Mouse (Mus musculus): ENCODE results near the gene Lmna. TPM values are rescaled to one million over a fixed set of nuclear protein-coding genes. Genes with fewer than 3 reads are reported as not detected.
A peak's percentile ranks its signal among the peaks of the same experiment; 100 is the strongest.

Gene Lmna
- polyA plus RNA-seq, 1 experiment from 2014 or later: 109 TPM

DNA sequence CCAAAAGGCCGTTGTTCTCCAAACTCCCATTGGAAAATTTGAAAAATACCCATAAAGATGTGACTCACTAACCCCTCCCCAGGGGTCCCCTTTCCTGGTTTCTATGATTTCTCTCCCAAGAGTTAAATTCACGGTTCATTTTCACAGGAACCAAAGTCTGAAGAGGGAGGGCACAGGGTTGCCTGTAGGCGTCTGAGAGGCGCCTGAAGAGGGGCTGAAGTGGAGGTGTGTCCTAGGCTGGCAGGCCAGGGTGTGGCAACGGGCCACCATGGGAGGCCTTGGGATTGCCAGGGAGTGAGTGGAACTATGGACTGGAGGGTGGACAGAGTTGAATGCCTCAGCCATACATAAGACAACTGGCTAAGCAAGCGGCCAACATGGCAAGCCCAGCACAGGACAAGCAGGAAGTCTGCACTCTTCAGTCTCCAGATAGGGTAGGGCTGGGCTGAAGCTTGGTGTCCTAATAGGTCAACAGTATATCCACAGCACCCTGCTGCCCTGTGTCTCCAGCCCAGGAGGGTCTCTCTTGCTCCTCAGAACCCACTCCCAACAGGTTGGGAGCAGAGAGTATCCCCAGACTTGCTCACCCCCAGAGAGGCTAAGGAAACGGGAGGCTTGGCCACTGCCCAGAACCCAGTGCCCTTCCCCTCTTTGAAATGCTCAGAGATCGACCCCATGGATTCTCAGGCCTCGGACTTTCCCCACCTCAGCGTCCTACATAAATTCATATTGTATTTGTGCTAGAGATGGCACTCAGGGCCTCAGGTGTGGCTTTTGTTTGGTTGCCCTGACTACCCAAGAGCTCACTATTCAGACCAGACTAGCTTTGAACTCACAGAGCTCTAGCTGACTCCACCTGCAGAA lies 4.7 kb upstream of the Lmna start:
- H3K4me2 ChIP-seq (replicated peaks): no peak overlapping the region
- no peak for ATAC-seq (ENCODE audit: insufficient number of reproducible peaks, insufficient read depth, low FRiP score, low TSS enrichment)
- H3K4me1 ChIP-seq: peaks cover 35% of the 10 kb centered on the region
- H3K27ac ChIP-seq: no peak overlapping the region
- no peak overlapping the region for H3K4me3 ChIP-seq
- H3K36me3 ChIP-seq: no peaks in the 10 kb centered on the region
- 79% methylated on average over 10 of the region's 10 CpGs for WGBS
- H3K27me3 ChIP-seq: no peaks in the 10 kb centered on the region
- no peak overlapping the region for H3K9ac ChIP-seq
- no peaks in the 10 kb centered on the region for H3K9me3 ChIP-seq

DNA sequence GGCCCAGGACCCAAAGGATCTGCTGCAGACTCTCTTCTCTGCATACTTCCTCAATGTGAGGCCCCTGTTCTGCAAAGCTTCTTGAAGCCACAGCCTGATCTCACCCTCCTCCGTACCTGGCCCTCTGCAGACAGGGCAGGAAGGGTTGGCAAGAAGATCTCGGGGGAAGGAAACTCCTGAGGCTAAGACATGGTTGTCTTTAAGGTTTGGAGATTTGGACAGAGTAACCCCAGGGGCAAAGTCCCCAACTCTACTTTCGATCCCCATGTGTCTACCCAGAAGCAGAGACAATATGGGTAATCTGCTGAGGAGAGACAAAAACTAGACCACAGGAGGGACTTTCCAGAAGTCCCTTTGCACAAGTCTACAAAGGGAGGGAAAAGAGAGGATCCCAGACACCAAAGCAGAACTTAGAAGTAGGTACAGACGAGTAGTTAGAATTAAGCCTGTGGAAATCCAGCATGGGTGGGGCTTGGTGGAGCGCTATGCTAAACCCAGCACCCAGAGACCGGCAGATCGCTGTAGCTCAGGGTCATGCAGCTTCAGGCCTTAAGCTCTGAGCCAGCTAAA lies 3.9 kb upstream of the Lmna start:
- 75% methylated on average over 7 of the region's 7 CpGs for WGBS
- Histone ChIP-seq H3K27me3 (no peaks in the 10 kb centered on the region), H3K9me3 (no peaks in the 10 kb centered on the region), H3K27ac (peak overlapping the region; percentile 81), H3K4me1 (peaks cover 39% of the 10 kb centered on the region), H3K4me2 (replicated peaks) (no peak overlapping the region), H3K9ac (no peak overlapping the region), H3K4me3 (no peak overlapping the region), H3K36me3 (no peaks in the 10 kb centered on the region)
- ATAC-seq (ENCODE audit: insufficient number of reproducible peaks, insufficient read depth, low FRiP score, low TSS enrichment): no peak

DNA sequence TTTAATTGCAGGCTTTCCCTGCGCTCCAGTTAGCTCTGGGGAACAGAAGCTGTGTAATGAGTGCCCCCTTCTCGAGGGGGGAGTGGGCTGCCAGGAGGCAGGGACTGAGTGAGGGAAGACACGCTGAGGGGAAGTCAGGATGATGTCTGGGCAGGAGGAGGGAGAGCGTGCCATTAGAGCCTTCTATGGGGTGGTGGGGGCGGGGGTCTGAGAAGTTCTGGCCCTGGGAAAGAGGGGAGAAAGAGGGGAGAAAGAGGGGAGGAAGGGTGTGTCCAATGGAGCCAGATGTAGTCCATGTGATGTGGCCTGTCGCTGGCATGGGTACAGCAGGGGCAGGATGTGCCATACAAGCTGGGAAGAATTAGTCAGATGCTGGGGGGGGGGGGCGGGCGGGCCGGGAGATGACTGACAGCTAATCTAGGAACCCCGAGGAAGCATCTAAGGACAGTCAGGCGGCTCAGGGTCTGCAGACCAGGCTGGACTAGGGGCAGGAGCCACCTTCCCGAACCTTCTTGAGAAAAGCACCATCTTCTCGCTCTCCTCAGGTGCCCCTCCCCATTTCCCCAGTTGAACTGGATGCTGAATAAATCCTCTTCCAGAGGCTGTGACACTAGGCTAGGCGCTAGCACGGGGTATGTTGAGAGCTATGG lies 3.3 kb upstream of the Lmna start:
- peaks cover 39% of the 10 kb centered on the region for H3K4me1 ChIP-seq
- no peaks in the 10 kb centered on the region for H3K27me3 ChIP-seq
- H3K4me2 ChIP-seq (replicated peaks): peak overlapping the region; percentile 6; the same call in 1 of the 2 replicates
- H3K36me3 ChIP-seq: no peaks in the 10 kb centered on the region
- H3K27ac ChIP-seq: peak overlapping the region; percentile 81
- H3K9me3 ChIP-seq: no peaks in the 10 kb centered on the region
- 29% methylated on average over 13 of the region's 15 CpGs for WGBS
- H3K4me3 ChIP-seq: no peak overlapping the region
- no peak for ATAC-seq (ENCODE audit: insufficient number of reproducible peaks, insufficient read depth, low FRiP score, low TSS enrichment)
- H3K9ac ChIP-seq: no peak overlapping the region

DNA sequence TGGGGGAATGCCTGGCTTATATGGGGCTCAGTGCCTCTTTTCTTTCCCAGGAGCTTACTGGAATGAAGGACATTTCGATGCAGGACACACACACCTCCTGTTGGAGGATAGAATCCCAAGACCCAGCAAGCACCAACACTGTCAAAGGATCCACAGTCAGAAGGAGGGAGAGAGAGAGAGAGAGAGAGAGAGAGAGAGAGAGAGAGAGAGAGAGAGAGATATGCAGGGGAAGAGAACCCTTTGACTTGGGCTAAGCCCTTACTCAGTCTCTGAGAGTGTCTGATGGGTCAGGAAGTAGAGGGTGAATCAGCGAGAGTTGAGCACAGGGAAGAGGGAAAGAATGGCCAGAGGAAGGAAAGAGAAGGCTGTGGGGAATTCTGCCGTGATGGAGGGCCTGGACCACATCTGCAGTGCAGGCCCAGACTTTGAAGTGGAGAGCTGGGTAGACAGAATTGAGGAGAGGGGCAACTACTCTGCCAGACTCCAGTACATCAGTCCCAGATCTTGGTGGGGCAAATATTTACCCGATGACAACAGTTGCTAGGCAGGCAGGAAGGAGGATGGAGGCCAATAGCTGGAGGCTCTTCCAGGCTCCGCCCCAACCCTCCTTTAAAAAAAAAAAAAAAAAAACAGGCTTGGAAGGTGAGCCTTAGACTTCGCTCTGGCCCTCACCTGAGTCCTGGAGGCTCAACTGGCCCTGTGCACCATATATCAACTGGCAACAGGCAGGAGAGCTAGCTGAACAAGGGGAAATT lies 2.6 kb upstream of the Lmna start:
- Histone ChIP-seq H3K4me1 (peaks cover 39% of the 10 kb centered on the region), H3K9ac (no peak overlapping the region)

DNA sequence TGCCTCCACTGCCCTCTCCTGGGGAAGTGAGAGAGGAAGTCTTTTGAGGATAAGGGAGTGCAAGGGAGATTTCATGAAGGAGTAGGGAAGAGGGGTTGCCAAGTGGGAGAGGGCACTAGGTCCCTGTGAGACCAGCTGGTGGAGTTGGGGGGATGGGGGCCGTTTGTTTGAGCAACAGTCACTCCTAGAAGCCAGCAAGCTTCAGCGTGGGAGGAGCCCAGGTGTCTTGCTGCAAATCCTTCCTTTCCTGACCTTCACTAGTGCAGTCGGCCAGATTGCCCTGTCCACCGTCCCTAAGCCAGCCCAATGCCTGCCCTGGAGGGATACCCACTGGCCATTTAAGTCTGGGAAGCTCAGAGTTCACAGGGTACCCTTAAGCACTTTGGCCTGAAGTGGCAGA lies 1.8 kb upstream of the Lmna start:
- no peaks in the 10 kb centered on the region for H3K36me3 ChIP-seq
- H3K4me2 ChIP-seq (replicated peaks): no peak overlapping the region
- no peaks in the 10 kb centered on the region for H3K27me3 ChIP-seq
- 43% methylated on average over 4 of the region's 4 CpGs for WGBS
- H3K4me1 ChIP-seq: peaks cover 39% of the 10 kb centered on the region
- H3K27ac ChIP-seq: peak overlapping the region; percentile 81
- no peak overlapping the region for H3K4me3 ChIP-seq
- H3K9ac ChIP-seq: no peak overlapping the region
- no peak for ATAC-seq (ENCODE audit: insufficient number of reproducible peaks, insufficient read depth, low FRiP score, low TSS enrichment)
- H3K9me3 ChIP-seq: no peaks in the 10 kb centered on the region

More for the DNA sequence above, 2.6 kb upstream of the Lmna start:
- Histone ChIP-seq H3K9me3 (no peaks in the 10 kb centered on the region), H3K36me3 (no peaks in the 10 kb centered on the region), H3K27ac (peak overlapping the region; percentile 81), H3K27me3 (no peaks in the 10 kb centered on the region), H3K4me3 (no peak overlapping the region), H3K4me2 (replicated peaks) (peak overlapping the region; percentile 6; the same call in 1 of the 2 replicates)
- no peak for ATAC-seq (ENCODE audit: insufficient number of reproducible peaks, insufficient read depth, low FRiP score, low TSS enrichment)
- WGBS: 33% methylated on average over 6 of the region's 6 CpGs

DNA sequence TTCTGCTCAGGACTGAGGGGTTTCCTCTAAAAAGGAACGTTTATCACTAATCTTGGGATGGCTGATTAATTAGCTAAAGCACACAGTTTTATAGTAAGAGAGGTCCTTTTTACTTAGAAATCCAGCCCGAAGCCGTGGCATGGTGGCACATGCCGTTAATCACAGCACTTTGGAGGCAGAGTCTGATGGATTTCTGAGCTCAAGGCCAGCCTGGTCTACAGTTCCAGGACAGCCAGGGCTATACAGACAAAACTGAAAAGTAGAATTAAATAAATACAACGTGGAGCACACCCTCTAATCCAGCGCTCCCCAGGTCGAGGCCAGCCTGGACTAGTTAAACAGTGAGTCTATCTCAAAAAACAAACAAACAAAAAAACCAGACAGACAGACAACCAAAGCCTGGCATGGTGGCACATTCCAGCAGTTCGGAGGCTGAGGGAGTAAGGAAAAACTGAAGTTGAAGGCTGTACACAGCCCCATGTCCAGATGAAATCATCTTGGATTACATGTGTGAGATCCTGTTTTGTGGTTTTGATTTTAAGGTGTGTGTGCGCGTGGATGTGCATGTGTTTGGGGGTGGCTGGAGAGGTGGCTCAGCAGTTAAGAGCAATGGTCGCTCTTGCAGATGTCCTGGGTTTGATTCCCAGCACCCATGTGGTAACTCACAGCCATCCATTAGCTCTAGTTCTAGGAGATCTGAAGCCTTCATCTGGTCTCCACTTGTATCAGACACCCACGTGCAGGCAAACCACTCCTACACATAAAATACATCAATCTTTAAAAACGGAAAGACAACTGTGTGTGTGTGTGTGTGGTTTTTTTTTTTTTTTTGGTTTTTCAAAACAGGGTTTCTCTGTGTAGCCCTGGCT lies 899 bp upstream of the Lmna start:
- no peaks in the 10 kb centered on the region for H3K27me3 ChIP-seq
- H3K9ac ChIP-seq: 0 out of 2 replicates have a peak overlapping the region, but pooled peaks have one; percentile 41
- H3K27ac ChIP-seq: peak overlapping the region; percentile 93
- peak overlapping the region; percentile 51 for H3K4me2 ChIP-seq (replicated peaks)
- 54% methylated on average over 13 of the region's 13 CpGs for WGBS
- no peaks in the 10 kb centered on the region for H3K36me3 ChIP-seq
- H3K4me1 ChIP-seq: peaks cover 43% of the 10 kb centered on the region
- ATAC-seq (ENCODE audit: insufficient number of reproducible peaks, insufficient read depth, low FRiP score, low TSS enrichment): no peak
- no peaks in the 10 kb centered on the region for H3K9me3 ChIP-seq
- H3K4me3 ChIP-seq: peak overlapping the region; percentile 33; the same call in 1 of the 2 replicates

DNA sequence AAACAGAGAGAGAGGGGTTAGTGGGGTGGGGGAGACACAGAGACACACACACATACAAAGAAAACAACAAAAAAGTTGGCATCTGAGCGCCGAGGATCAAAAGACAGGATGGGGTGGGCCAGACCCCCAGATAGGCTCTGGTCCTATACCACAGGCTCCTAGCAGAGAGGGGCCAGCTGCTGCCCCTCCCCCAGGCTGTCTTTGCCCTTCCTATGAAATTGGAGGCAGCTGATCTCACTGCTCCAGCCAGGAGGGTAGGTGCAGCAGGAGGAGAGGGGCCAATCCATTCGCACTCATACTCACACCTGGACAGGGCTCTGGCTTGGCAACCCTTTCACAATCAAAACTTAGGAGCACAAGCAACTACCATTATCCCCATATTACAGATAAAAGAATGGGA lies 506 bp downstream of the Lmna start:
- H3K36me3 ChIP-seq: no peaks in the 10 kb centered on the region
- H3K27ac ChIP-seq: peak overlapping the region; percentile 93
- H3K4me2 ChIP-seq (replicated peaks): peak overlapping the region; percentile 51
- peaks cover 55% of the 10 kb centered on the region for H3K4me1 ChIP-seq
- H3K9me3 ChIP-seq: no peaks in the 10 kb centered on the region
- WGBS: 65% methylated on average over 3 of the region's 3 CpGs
- peak overlapping the region; percentile 41; the same call in 1 of the 2 replicates for H3K9ac ChIP-seq
- peak overlapping the region; percentile 33 for H3K4me3 ChIP-seq
- ATAC-seq (ENCODE audit: insufficient number of reproducible peaks, insufficient read depth, low FRiP score, low TSS enrichment): no peak
- H3K27me3 ChIP-seq: no peaks in the 10 kb centered on the region

DNA sequence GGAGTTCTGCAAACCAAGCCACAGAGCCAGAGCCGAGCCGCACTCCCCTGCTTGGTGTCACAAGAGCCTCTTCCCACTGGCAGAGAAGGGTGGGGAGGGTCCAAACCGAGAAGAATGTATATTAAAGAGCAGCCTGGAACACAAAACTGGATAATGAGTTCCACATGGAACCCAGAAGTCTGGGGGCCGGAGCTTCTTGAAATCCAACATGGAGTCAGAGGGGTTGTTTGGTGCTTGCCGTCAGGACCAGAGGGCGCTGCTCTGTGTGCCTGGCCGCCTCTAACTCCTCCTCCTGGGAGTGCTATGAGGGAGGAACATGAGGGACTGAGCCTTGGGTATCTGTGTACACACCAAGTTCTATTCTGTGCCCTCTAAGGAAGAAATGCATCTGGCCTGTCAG lies 4.0 kb downstream of the Lmna start:
- no peak for ATAC-seq (ENCODE audit: insufficient number of reproducible peaks, insufficient read depth, low FRiP score, low TSS enrichment)
- no peaks in the 10 kb centered on the region for H3K27me3 ChIP-seq
- WGBS: 17% methylated on average over 7 of the region's 7 CpGs
- peak overlapping the region; percentile 89 for H3K27ac ChIP-seq
- no peak overlapping the region for H3K9ac ChIP-seq
- peaks cover 53% of the 10 kb centered on the region for H3K4me1 ChIP-seq
- H3K36me3 ChIP-seq: no peaks in the 10 kb centered on the region
- no peak overlapping the region for H3K4me2 ChIP-seq (replicated peaks)
- no peaks in the 10 kb centered on the region for H3K9me3 ChIP-seq
- H3K4me3 ChIP-seq: no peak overlapping the region

DNA sequence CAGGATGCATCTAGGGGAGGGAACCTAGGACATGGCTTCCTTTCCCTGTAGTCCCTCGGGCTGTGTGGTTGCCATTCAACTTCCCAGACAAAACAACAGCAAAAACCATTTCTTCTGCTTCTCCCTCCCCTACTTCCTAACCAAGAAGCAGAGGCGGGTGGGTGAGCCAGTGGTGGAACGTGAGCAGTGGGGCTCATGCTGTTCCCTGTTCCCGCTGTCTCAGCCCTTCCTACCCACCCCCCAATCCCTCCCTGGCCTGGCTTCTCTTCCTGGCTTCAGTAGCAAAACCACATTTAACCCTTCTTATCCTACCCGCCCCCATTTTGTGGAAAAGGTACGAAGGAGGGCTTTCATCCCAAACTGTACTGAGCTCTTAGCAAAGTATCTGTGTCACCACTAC lies 4.7 kb downstream of the Lmna start:
- H3K9ac ChIP-seq: no peak overlapping the region
- no peak for ATAC-seq (ENCODE audit: insufficient number of reproducible peaks, insufficient read depth, low FRiP score, low TSS enrichment)

DNA sequence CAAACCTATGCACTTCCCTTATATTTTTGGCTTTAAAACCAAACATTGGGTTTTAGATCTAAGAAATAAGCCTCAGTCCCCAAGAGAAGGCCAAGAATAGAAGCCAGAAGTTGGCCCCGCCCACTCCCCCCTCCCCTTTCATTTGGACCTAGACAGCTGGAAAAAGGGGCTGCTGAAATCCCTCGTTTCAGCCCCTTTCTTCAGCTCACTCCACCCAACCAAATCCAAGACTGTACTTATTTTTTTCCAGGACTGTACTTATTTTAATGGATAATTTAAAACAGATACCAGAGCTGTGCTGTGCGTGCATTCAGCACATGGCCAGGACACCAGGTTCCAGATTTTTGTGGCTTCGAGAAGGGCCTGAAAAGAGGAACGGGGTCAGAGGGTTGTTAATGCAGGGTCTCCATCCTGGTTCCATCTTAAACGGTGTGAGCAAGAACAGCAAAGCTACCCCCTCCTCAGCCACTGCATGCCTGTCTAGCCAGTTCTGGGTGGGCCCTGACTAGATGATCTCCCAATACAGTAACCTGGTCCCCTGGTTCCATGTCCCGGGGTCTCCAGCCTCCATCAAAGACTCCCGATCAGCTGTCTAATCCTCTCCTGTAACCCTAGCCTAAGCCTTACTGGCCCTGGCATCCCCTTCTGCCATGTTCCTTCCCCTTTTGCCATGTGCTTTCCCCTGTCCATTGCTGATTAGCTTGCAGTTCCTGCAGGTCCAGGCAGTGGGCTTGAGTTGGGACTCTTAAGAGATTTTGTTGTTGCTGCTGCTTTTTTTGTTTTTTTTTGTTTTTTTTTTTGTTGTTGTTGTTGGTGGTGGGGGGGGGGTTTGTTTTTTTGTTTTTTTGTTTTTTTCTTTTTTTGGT lies 5.6 kb downstream of the Lmna start:
- WGBS: 23% methylated on average over 8 of the region's 8 CpGs
- no peak for ATAC-seq (ENCODE audit: insufficient number of reproducible peaks, insufficient read depth, low FRiP score, low TSS enrichment)
- H3K4me1 ChIP-seq: peaks cover 44% of the 10 kb centered on the region

More for the DNA sequence above, 4.7 kb downstream of the Lmna start:
- Histone ChIP-seq H3K4me3 (no peak overlapping the region), H3K27me3 (no peaks in the 10 kb centered on the region), H3K4me1 (peaks cover 50% of the 10 kb centered on the region), H3K27ac (peak overlapping the region; percentile 89), H3K36me3 (no peaks in the 10 kb centered on the region), H3K4me2 (replicated peaks) (no peak overlapping the region), H3K9me3 (no peaks in the 10 kb centered on the region)
- WGBS: 49% methylated on average over 6 of the region's 6 CpGs

More for the DNA sequence above, 5.6 kb downstream of the Lmna start:
- peak overlapping the region; percentile 98; the same call in 1 of the 2 replicates for H3K4me2 ChIP-seq (replicated peaks)
- H3K27me3 ChIP-seq: no peaks in the 10 kb centered on the region
- H3K9me3 ChIP-seq: no peaks in the 10 kb centered on the region
- H3K27ac ChIP-seq: peak overlapping the region; percentile 89
- H3K4me3 ChIP-seq: no peak overlapping the region
- no peak overlapping the region for H3K9ac ChIP-seq
- no peaks in the 10 kb centered on the region for H3K36me3 ChIP-seq
